Mouse (Mus musculus) CD4-positive, CD25-positive, alpha-beta regulatory T cell, adult 4 months (primary cell): Measurements from ENCODE around the gene Diablo. TPM values are rescaled to one million over a fixed set of nuclear protein-coding genes. Genes with fewer than 3 reads are reported as not detected.

Experiments used
- ATAC-seq: one replicate; pipeline ENCODE4 v1.8.0; 2017
- polyA plus RNA-seq, 2 experiments: library from polyadenylated mRNA; unstranded; fragments of 100-300 nt; shearing (Covaris generic); gene quantifications; one replicate each; pipeline ENCODE4 v1.2.1; 2017

Gene Diablo
- polyA plus RNA-seq, 2 experiments from 2014 or later: 85.0 to 99.0 TPM

DNA sequence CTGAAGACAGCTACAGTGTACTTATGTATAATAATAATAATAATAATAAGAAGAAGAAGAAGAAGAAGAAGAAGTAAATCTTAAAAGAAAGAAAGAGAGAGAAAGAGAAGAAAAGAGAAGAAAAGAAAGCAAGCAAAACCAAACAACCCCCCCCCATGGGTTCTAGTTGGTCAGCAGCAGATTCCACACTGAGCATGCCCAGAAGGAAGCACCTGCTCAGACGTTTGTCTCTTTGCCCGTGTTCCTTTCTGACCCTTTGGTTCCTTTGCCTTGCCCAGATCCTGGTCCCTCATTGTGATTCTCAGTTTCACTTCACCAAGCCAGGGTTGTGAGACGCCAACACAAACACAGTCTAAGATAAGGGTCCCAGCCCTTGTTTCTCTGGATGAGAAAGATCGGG is 22.0 kb downstream of the Diablo start:
- no peak for ATAC-seq

DNA sequence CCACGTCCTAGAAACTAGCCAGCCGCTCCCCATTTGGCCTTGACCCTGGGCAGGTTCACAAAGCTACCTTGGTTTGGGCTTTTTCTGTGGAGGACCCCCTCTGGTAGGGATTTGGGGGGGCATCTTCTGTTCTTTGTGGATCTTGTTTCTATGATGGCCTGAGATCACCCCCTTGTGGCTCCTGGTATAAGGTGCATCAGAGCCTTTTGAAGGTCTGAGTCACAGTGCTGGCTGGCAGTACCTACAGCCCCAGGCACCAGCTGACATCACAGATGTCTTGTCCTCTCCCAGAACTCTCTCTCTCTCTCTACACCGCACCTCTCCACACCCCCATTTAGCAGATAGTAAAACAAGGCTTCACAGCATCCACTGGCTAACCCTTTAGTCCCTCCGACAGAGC is 24.3 kb downstream of the Diablo start:
- peak; percentile 30 for ATAC-seq

DNA sequence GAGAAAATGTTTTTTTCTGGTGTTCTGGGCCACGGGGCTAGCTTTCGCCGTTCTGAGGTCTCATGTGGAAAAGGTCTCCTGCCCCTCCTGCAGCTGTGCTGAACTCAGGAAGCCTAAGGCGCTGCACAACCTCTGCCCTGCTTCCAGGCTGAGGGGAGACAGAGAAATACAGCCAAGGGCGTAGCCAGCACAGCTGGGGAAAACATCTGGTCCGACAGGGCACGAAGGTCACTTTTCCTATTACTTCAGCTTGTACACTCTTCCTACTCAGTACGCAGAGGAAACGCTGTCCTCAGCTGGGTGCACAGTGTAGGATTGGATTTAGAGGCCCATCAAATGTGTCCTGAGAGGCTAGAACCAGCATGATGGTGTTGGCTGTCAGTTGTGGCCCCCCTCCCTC is 34.0 kb downstream of the Diablo start:
- ATAC-seq: no peak

DNA sequence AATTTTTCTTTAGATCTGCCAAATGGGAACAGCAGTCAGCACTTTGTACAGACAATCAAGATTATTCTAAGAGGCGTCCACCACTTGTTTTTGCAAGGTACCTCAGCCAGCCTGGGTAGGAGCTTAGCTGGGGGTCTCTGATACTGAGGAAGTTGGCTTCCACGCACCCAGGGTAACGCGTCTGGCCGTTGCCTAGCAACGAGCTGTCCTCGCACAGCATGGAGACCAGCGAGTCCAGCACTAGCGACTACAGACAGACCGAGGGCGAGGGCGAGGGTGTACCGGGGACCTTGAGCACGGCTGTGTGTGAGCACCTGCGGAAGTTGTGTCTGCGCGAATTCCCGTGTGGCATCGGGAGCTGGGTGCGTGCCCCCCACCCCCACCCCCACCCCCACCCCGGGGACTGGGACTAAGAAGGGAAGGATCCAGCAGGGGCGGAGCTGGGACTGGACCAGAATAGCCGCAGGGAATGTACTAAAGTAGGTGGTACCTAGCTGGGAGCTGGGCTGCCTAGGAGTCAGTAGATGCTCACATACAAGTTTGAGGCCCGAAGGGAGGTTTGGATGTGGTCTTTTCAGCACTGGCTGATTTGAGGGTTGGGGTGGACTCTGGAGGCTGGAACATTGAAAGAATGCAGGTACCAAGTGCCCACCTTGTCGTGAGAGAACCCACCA is 34.7 kb downstream of the Diablo start, which contains the start of the genes Lrrc43 and Il31:
Lrrc43 (plus strand) TSS at position 194 of the 674 bp plus-strand sequence.
Il31 (minus strand) TSS at position 378 of the 674 bp plus-strand sequence.
- no peak for ATAC-seq

DNA sequence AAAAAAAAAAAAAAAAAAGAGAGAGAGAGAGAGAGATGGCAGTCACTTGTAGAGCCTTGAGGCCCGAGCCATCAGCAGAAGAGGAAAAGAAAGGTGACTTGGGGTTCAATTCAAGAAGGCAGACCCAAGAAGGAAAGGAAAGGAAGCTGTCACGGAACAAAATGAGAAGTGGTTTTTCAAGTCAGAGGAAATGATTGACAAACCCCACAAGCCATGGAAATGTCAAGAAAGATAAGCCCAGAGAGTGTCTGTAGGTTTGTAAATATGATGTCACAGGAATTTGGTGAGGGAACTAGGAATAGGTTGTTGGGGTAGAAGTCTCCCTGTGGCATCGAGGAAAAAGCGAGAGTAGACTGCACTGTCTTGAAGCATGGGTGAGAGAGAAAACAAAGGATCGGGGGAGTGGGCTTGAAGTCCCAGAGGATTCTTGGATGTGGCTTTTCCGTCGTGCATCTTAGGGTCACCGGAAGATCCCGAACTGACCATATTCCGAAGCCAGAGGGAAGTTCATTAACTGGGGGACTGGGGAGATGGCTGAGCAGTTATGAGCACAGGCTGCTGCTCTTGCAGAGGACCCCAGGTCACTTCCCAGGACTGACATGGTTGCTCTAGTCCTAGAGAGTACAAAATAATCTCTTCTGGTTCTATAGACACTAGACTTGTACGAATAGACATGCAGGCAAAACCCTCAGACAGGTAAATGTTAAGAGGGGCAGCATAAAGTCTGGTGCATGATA is 36.1 kb downstream of the Diablo start:
- ATAC-seq: no peak

DNA sequence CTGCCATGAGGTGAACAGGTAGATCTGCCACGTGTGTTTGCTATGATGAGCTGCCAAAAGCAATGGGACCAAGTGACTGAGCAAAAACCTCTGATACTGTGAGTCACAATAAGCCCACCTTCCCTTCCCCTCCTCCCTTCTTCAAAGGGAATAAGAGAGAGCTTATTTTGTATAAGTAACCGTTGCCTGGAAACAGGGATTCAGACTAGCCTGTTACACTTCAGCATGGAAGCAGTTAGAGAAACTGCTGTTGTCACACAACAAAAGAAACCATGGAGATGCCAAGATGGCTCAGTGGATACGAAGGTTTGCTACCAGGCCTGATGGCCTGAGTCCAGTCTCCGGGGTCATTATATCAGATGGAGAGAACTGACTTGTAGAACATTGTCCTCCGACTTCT is 50.2 kb downstream of the Diablo start:
- ATAC-seq: no peak

DNA sequence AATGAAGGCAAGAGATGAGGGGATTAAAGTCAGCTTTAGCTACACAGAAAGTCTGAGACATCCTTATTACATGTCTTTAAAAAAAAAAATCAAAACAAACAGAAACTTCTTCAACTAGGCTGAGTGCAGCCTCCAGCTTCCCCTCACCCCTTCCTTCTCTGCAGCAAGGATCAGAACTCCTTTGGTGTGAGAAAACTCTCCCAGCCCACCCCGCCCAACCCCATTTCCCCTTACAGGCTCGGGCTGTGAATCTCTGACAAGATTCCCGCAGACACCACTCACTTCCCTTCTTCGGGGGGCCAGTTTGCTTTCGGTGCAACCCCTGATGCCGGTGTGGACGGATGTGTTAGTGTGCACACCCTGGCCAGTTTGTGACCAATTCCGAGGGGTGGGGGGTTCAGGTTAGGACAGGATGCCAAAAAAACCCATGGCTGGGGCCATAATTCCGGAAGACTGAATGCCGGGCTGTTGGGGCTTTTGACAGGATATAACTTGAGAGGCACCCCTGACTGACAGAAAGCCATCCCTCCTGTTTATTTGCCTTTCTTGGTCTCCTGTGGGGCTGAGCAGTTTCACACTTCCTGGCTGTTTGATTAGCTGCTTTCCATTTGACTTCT is 53.1 kb downstream of the Diablo start:
- ATAC-seq: peak; percentile 92

DNA sequence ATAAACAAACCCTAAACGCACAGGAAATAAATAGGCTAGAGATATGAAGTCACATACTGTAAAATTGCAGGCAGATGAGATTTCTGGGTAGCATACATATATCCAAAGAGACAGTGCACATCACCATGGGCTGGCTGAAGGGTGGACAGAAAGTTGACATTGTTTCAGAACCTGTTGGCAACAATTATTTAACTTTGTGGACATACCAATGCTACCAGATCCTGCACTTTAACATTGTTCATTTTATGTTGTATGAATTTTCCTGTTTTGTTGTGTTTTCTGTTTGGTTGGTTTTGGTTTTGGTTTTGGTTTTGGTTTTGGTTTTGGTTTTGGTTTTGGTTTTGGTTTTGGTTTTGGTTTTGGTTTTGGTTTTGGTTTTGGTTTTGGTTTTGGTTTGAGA is 59.3 kb downstream of the Diablo start:
- ATAC-seq: no peak

DNA sequence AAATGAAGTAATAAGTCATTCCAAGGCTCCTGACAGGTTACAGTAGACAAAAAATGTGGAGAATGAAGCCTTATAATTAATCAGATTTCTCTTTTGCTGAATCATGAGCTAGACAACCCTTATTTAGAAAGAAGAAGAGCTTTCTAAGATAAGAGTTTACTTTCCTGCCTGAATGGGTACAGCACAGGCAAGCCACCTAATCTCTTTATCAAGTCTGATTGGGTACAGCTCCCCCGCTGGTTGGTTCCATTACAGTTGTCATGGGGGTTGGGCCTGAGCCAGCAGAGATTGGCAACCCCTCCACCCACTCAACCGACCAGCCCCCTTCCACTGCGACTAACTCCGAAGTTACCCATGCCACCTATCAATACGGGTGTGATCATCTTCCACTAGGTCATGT is 62.6 kb downstream of the Diablo start:
- ATAC-seq: no peak

Other genes with a start within 250 kb of the Diablo start
- gene Bcl7a, start 180.3 kb downstream of the Diablo start, polyA plus RNA-seq: 1 to 10 TPM; 7.2 to 9.8 TPM
- 10 to 100 TPM; 18.9 to 19.9 TPM for gene Mlxip, start 129.4 kb downstream of the Diablo start, polyA plus RNA-seq
- not detected for gene Lrrc43, start 34.9 kb downstream of the Diablo start, polyA plus RNA-seq
- not detected for gene Il31, start 34.7 kb downstream of the Diablo start, polyA plus RNA-seq
- gene B3gnt4, start 13.7 kb downstream of the Diablo start, polyA plus RNA-seq: 1 to 10 TPM in 1 of 2 experiments, not detected in 1; 1.4 TPM
- not detected for gene Gm49027, start 1.3 kb upstream of the Diablo start, polyA plus RNA-seq
- 10 to 100 TPM; 38.3 to 53.6 TPM for gene Vps33a, start 48.9 kb upstream of the Diablo start, polyA plus RNA-seq
- gene Clip1, start 160.4 kb upstream of the Diablo start, polyA plus RNA-seq: 10 to 100 TPM; 48.4 to 51.4 TPM
- gene Zcchc8, start 196.9 kb upstream of the Diablo start, polyA plus RNA-seq: 10 to 100 TPM; 55.3 to 67.5 TPM
- gene Rsrc2, start 225.2 kb upstream of the Diablo start, polyA plus RNA-seq: 100 to 1,000 TPM; 160 to 180 TPM
- 1 to 10 TPM; 2.8 to 4.2 TPM for gene Kntc1, start 225.5 kb upstream of the Diablo start, polyA plus RNA-seq